13 mouse cellular contexts compared by ENCODE assay signal in the genomic region with DNA sequence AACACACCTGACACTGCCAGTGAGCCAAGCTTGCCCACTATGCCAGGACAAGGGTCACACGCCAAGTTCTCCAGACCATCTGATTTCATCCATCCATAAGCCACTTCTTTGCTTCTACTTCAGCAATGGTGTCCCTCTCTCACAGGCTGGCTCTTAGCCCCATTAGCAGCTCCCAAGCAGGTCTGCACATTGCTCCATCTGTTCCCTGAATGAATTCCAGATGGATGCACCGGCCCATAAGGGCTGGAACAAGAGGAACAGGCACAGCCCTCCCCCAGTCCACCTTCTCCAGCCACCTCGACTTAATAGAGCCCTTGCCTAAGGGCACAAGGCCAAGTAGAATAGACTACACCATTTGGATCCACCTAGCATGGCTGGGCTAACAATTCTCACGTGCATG.
A peak's percentile ranks its signal among the peaks of the same experiment; 100 is the strongest.
DNase-seq lines count a peak whose midpoint lies in the region; ATAC-seq lines count a peak whose summit lies in the region.
"Had no signal": no experiment of that assay in that cellular context is flagged by ENCODE, and none has a peak within 500 bp of the region (broad histone marks: within the 10 kb centered on the region; RNA-seq: fewer than 3 reads in every experiment).

No protein-coding gene starts in this region.

- H3K27me3 ChIP-seq in liver, embryonic 12.5 days (replicated peaks), result peaks cover 5% of the 10 kb centered on the region
- H3K27me3 ChIP-seq: embryonic facial prominence, embryonic 15.5 days; heart, embryonic 15.5 days had no signal

- peak; percentile 83 for DNase-seq in left cerebral cortex, postnatal 4 days
- no peak for DNase-seq in left cerebral cortex, adult 11 months (ENCODE audit: low spot score)
- DNase-seq in cerebellum, postnatal 10 days, result peak; percentile 93 to 96
- peak; percentile 35 for DNase-seq in hindlimb bud, embryonic 11.5 days (ENCODE audit: extremely low spot score, low read depth, low spot score)
- DNase-seq in c-Kit-positive CD71-positive TER-119-positive erythroid progenitor cells, embryonic 14.5 days (ENCODE audit: low spot score), result no peak
- no peak for DNase-seq in right cerebral cortex, postnatal 36 days (ENCODE audit: low spot score in 2 of 2)
- DNase-seq: gastrocnemius, postnatal 14 days; kidney, adult 8-10 months; lung, adult 2 months; thymus, postnatal 36 days had no signal

- no peak overlapping the region for H3K4me3 ChIP-seq in liver, embryonic 12.5 days
- H3K4me3 ChIP-seq: embryonic facial prominence, embryonic 15.5 days; heart, embryonic 15.5 days had no signal

- H3K4me2 ChIP-seq in liver, embryonic 12.5 days, result no peak overlapping the region
- H3K4me2 ChIP-seq: embryonic facial prominence, embryonic 15.5 days; heart, embryonic 15.5 days had no signal

- peaks cover 11% of the 10 kb centered on the region; the same call in 1 of the 2 replicates for H3K4me1 ChIP-seq in liver, embryonic 12.5 days

- no peak overlapping the region for H3K9ac ChIP-seq in liver, embryonic 12.5 days
- H3K9ac ChIP-seq: embryonic facial prominence, embryonic 15.5 days; heart, embryonic 15.5 days had no signal

- H3K27ac ChIP-seq in liver, embryonic 12.5 days, result no peak overlapping the region
- H3K27ac ChIP-seq: embryonic facial prominence, embryonic 15.5 days; heart, embryonic 15.5 days had no signal

- intact Hi-C loops in left cerebral cortex, postnatal 4 days (cut with DNase I), result no loop called here

- 53% methylated on average over 4 of the region's 4 CpGs for WGBS in liver, embryonic 12.5 days (ENCODE audit: insufficient replicate concordance)

- no peak for ATAC-seq in liver, embryonic 12.5 days

- H3K36me3 ChIP-seq in liver, embryonic 12.5 days, result no peaks in the 10 kb centered on the region
- H3K36me3 ChIP-seq: embryonic facial prominence, embryonic 15.5 days had no signal

- H3K9me3 ChIP-seq in liver, embryonic 12.5 days (replicated peaks), result no peaks in the 10 kb centered on the region
- H3K9me3 ChIP-seq: embryonic facial prominence, embryonic 15.5 days; heart, embryonic 15.5 days had no signal

Comparison
In these comparisons a context has a peak if more than half of its experiments do, and no peak if none do; other contexts are left out.
1. DNase-seq: peak in left cerebral cortex, postnatal 4 days (single experiment), cerebellum, postnatal 10 days (2 of 2) and hindlimb bud, embryonic 11.5 days (single experiment); none in left cerebral cortex, adult 11 months (single experiment), c-Kit-positive CD71-positive TER-119-positive erythroid progenitor cells, embryonic 14.5 days (single experiment) and right cerebral cortex, postnatal 36 days (0 of 2).